28 mouse cellular contexts compared by ENCODE assay signal in genomic region chr8:10304721-10305120, GRCm38 (mm10).
DNase-seq lines count a peak whose midpoint lies in the region; ATAC-seq and TF ChIP-seq lines count a peak whose summit lies in the region.
"Had no signal": no experiment of that assay in that cellular context is flagged by ENCODE, and none has a peak within 500 bp of the region (broad histone marks: within the 10 kb centered on the region; RNA-seq: fewer than 3 reads in every experiment).

No protein-coding gene starts in this region.

- H3K4me1 ChIP-seq in hindbrain, postnatal 0 days (ENCODE audit: insufficient read depth, low read length), result peaks cover 15% of the 10 kb centered on the region; the same call in 1 of the 2 replicates
- no peaks in the 10 kb centered on the region for H3K4me1 ChIP-seq in hindbrain, embryonic 11.5 days (replicated peaks; ENCODE audit: control insufficient read depth, insufficient read depth, low read length)
- H3K4me1 ChIP-seq: forebrain, embryonic 10.5 days had no signal

- H3K27me3 ChIP-seq in hindbrain, postnatal 0 days (ENCODE audit: insufficient read depth, low read length), result no peaks in the 10 kb centered on the region
- no peaks in the 10 kb centered on the region for H3K27me3 ChIP-seq in hindbrain, embryonic 11.5 days (ENCODE audit: control insufficient read depth, insufficient read depth, low read length)
- H3K27me3 ChIP-seq: embryonic facial prominence, embryonic 13.5 days; forebrain, embryonic 13.5 days; heart, embryonic 13.5 days; hindbrain, embryonic 13.5 days had no signal

- no peaks in the 10 kb centered on the region for H3K9me3 ChIP-seq in hindbrain, postnatal 0 days (ENCODE audit: low read length)
- H3K9me3 ChIP-seq in hindbrain, embryonic 11.5 days (ENCODE audit: control insufficient read depth, low read length), result no peaks in the 10 kb centered on the region
- H3K9me3 ChIP-seq: embryonic facial prominence, embryonic 13.5 days; forebrain, embryonic 10.5 days; forebrain, embryonic 13.5 days; heart, embryonic 10.5 days; heart, embryonic 13.5 days; hindbrain, embryonic 13.5 days had no signal

- no peak overlapping the region for H3K9ac ChIP-seq in hindbrain, postnatal 0 days (replicated peaks; ENCODE audit: low read length)
- H3K9ac ChIP-seq in hindbrain, embryonic 11.5 days (ENCODE audit: low read depth, low read length), result no peak overlapping the region
- H3K9ac ChIP-seq: embryonic facial prominence, embryonic 13.5 days; forebrain, embryonic 13.5 days; heart, embryonic 13.5 days; hindbrain, embryonic 13.5 days had no signal

- 77% methylated on average over 1 of the region's 1 CpGs for WGBS in hindbrain, postnatal 0 days
- 88% methylated on average over 1 of the region's 1 CpGs for WGBS in hindbrain, embryonic 11.5 days

- peak; percentile 47 for DNase-seq in hindbrain, postnatal 0 days (ENCODE audit: low spot score)
- no peak for DNase-seq in hindbrain, embryonic 11.5 days (ENCODE audit: low spot score)
- peak; percentile 4 for DNase-seq in lung, postnatal 14 days
- no peak for DNase-seq in lung, postnatal 4 days
- peak; percentile 11 for DNase-seq in Muller cell, postnatal 12 days (ENCODE audit: inconsistent ontology term)
- peak; percentile 51 for DNase-seq in brain, embryonic 14.5 days (ENCODE audit: low read depth)
- DNase-seq in heart, postnatal 4 days, result no peak
- DNase-seq: adrenal gland, adult 8-10 months; adrenal gland, postnatal 25 days; cerebellum, adult 11 months; cerebellum, adult 2 months; cerebellum, adult 9-11 months; gastrocnemius, postnatal 10 days; gastrocnemius, postnatal 36 days; heart, adult 2 months; heart, postnatal 14 days had no signal

- no peak overlapping the region for H3K4me3 ChIP-seq in hindbrain, postnatal 0 days (ENCODE audit: low read length)
- no peak overlapping the region for H3K4me3 ChIP-seq in hindbrain, embryonic 11.5 days (ENCODE audit: low read depth, low read length)
- H3K4me3 ChIP-seq: embryonic facial prominence, embryonic 13.5 days; forebrain, embryonic 10.5 days; forebrain, embryonic 13.5 days; heart, adult 2 months; heart, embryonic 10.5 days; heart, embryonic 13.5 days; hindbrain, embryonic 13.5 days had no signal

- no peak overlapping the region for H3K4me2 ChIP-seq in hindbrain, postnatal 0 days (ENCODE audit: low read depth, low read length)
- H3K4me2 ChIP-seq in hindbrain, embryonic 11.5 days (replicated peaks; ENCODE audit: low read depth, low read length), result no peak overlapping the region
- H3K4me2 ChIP-seq: embryonic facial prominence, embryonic 13.5 days; forebrain, embryonic 13.5 days; heart, embryonic 13.5 days; hindbrain, embryonic 13.5 days had no signal

- no peaks in the 10 kb centered on the region for H3K36me3 ChIP-seq in hindbrain, postnatal 0 days (ENCODE audit: insufficient read depth, low read length)
- no peaks in the 10 kb centered on the region for H3K36me3 ChIP-seq in hindbrain, embryonic 11.5 days (ENCODE audit: control insufficient read depth, insufficient read depth, low read length)
- H3K36me3 ChIP-seq: embryonic facial prominence, embryonic 13.5 days; forebrain, embryonic 10.5 days; heart, embryonic 10.5 days; heart, embryonic 13.5 days; hindbrain, embryonic 13.5 days had no signal

- ATAC-seq in hindbrain, postnatal 0 days, result no peak
- ATAC-seq in hindbrain, embryonic 11.5 days (ENCODE audit: low FRiP score), result no peak
- ATAC-seq: activated CD4-positive, CD25-positive, alpha-beta regulatory T cell, adult 4 months; CD4-positive, CD25-positive, alpha-beta regulatory T cell, adult 4 months; forebrain, embryonic 13.5 days; forebrain, embryonic 16.5 days; hindbrain, embryonic 16.5 days; inflammation-experienced regulatory T-cells, adult 6 months; intestine, embryonic 16.5 days had no signal

- no peak overlapping the region for H3K27ac ChIP-seq in hindbrain, postnatal 0 days
- H3K27ac ChIP-seq in hindbrain, embryonic 11.5 days (ENCODE audit: low read depth, low read length), result no peak overlapping the region
- H3K27ac ChIP-seq: embryonic facial prominence, embryonic 13.5 days; forebrain, embryonic 10.5 days; forebrain, embryonic 13.5 days; heart, adult 2 months; heart, embryonic 10.5 days; heart, embryonic 13.5 days; hindbrain, embryonic 13.5 days had no signal

- no peak for TF ChIP-seq POLR2A in brain, embryonic 14.5 days (IDR thresholded peaks at IDR 0.05; ENCODE audit: borderline replicate concordance, extremely low read depth, insufficient read depth, insufficient read length, poor library complexity, severe bottlenecking)

- TF ChIP-seq CTCF in hindbrain, postnatal 0 days (IDR thresholded peaks at IDR 0.05; ENCODE audit: low read depth), result no peak
- TF ChIP-seq CTCF in brain, embryonic 14.5 days (IDR thresholded peaks at IDR 0.05; ENCODE audit: borderline replicate concordance, extremely low read depth, insufficient read depth, insufficient read length), result no peak

Comparison
In these comparisons a context has a peak if more than half of its experiments do, and no peak if none do; other contexts are left out.
1. DNase-seq: peak in hindbrain, postnatal 0 days (single experiment), lung, postnatal 14 days (single experiment), Muller cell, postnatal 12 days (single experiment) and brain, embryonic 14.5 days (single experiment); none in hindbrain, embryonic 11.5 days (single experiment), lung, postnatal 4 days (0 of 2) and heart, postnatal 4 days (single experiment).